Mouse (Mus musculus): ENCODE measurements around the gene Map7.

Gene Map7

DNA sequence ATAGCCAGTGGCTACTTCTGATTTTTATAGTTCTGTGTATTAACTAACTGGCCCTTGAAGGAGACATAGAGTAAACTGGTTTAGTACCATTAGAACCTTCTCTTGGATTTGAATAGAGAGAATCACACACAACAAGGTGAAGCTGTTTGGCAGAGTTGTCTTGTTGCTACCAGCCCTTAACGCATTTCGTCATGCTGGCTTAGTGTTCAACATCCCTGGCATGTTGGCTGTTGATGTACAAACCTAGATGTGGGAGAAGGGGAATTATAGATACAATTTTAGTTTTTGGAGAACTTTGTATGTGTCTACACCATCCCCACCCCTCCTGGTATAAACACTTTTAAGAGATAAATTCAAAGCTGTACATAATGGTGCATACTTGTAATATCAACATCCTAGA lies 37.5 kb downstream of the Map7 start:
- no peak for DNase-seq (ENCODE audit: low spot score)

DNA sequence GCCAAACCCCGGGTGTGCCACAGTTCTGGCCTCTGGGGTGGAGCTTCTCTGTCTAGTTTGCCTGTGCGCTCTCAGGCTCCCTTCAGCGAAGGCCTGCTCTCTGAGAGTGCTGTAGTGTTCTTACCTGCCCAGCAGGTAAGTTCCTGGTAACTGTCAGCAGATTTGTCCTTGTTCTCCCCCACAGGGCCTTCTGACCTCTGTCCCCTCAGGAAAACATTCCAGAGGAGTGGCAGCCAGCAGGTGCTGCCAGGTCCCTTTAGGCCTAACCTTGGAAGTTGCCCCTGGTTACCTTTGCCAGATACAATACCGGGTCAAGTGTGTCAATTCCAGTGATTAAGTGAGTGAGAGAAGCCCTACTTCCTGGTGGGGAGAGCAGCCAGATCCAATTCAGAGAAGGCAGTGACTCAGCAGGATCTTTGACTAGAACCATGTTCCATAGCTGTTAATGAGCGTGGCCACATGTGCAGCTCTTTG lies 38.6 kb downstream of the Map7 start:
- DNase-seq (ENCODE audit: low spot score): no peak

DNA sequence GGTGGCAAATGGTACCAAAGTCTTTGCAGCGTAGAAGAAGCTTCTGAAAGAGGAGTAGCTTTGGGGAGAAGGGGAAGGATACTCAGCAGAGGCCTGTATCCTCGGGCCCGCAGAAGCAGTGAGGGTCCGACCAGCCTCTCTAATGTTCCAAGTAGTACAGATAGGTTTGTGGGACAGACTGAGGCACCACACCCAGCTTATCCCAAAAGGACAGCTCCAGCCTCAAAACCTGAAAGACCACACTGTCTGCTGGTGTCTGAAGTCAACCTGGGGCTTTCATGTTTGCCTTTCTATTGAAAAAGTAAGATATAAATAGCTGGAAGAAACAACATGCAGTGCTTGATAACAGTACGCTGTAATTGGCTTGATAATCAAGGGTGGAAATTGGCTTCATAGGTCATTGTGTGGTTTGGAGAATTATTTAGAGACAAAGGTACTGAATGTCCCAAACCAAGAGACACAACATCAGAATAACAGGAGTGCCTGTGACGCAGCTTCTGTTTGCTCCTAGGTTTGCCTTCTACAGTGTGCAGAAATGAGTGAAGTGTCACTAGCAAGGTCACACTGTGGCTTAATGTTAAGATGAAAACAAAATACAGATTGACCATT lies 42.0 kb downstream of the Map7 start:
- DNase-seq (ENCODE audit: low spot score): no peak

DNA sequence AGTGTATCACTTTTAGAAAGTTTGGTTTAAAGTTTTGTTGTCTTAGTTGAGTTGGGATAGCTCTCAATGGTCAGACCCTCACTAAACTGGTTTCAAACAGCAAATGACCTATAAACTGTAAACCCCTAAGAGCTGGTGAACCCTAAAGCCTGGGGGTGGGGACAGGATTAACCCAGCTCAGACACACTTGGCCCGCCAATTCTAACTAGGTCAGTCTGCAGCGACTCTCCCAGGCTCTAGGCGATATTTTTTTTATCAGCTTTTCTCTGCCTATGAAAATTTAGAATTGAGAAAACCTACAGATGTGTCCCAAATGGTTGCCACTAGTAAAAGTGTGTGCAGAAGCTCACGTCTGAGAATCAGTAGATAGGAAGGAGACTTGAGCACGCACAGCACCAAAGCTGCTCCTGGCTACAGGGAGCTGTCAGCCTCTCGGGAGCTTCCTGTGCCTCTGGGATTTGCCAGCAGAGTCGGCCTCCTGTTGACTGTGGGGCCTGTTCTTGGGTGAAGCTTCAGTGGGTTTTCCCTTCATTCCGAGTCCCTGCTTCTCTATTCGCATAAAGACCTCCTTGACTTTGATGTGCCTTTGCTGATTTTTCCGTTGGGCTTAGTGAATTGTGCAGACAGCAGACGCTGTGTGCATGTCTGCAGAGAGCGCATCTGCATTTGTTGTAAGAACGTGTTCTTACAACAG lies 46.7 kb downstream of the Map7 start:
- peak; percentile 30 for DNase-seq (ENCODE audit: low spot score)

DNA sequence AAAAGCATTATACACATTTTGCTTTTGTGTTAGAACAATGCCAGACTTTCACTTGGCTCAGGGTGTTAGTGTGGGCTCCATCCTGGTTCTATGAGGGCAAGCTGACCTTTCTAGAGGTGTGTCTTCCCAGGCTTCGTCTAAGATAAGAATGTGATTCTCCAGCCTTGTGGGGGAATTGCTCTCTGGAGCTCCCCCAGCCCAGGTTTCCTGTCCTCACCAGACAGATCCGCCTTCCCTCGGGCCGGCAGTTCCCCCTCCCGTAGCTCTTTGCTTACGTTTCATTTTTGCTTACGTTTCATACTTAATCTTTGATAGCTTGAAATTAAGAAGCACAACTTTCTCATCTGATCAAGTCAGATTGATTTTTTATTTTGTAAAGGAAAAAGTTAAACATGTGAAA lies 48.8 kb downstream of the Map7 start:
- DNase-seq (ENCODE audit: low spot score): no peak

DNA sequence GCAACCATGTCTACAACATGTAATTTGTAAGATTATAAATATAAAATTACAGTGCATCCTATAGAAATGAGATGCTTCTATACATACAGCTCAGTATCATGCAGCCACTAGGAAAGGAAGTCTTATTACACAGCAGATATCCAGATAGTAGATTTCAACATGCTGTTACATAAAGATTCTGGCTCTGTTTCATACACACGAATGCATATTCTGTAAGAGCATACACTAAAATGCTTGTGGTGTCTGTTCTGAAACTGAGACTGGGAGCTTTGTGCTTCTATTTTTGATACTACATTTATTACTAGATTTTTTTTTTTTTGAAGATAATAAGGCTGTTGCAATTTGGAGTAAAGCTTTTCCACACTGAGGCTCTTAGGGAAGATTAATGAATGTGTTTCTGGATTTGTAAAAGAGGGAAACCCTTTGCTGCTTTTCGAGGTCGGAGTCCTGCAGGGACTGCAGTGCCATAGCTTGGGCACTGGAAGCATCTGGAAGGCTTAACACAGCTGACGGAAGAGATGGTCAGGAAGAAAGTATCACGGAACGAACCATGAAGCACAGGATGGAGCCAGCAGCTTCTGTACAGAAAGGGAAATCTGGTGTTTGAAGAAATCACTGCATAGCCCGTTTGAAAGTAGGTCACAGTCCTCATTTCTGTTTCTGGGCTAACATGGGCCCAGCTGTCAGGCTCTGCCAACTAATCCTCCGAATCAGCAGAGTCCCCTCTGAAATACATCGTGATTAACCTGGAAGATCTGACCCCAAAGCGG lies 50.9 kb downstream of the Map7 start:
- DNase-seq (ENCODE audit: low spot score): no peak

DNA sequence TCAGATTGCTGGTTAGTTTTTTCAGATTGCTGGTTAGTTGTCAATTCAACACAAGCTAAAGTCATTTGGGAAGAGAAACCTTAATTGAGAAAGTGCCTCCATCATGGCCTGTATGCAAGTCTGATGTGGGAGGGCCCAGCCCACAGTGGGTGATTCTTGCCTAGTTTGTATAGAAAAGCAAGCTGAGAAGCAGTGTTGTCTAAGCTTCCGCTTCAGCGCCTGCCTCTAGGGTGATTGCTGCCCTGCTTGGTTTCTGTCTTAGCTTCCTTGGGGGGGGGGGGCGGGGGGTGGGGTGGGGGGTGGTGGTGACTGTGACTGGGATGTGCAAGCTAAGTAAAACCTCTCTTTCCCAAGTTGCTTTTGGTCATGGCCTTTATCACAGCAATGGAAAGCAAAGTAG lies 53.0 kb downstream of the Map7 start:
- no peak for DNase-seq (ENCODE audit: low spot score)

DNA sequence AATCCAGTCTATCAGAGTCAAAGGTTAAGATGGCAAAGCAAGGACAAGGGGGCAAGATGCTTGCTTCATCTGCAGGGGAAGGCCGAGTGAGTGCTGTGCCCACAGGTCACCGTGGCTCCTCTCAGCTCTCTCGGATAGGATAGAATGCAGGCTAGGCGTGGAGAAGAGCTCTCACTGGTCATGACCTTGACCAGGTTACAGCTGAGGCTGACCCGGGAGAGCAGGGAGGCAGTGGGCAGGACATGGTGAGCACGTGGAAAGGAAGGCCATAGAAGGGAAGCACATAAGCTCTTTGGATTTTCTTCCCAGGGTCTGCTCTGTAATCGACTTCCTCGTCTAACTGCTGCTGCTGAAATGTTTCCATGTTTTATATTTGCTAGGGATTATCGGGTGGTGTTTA lies 53.9 kb downstream of the Map7 start:
- DNase-seq (ENCODE audit: low spot score): no peak

DNA sequence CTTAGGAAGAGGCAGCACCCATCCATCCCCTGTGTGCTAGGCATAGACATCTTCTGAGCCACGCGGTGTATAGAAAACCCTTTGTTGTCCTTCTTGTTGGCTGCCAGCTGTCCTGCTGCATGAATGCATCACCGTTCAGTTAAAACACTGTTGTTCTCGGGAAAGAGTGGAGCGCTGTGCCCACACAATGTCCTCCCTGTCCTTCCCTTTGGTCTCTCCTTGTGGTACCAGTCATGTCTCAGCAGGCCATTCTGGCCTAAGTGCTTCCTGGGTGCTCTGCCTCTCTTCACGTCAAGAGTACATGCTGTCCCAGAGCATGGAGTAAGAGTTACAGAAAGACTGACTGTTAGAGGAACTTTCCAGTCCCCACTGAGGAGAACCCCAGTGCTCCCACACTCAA lies 54.5 kb downstream of the Map7 start:
- DNase-seq (ENCODE audit: low spot score): no peak

DNA sequence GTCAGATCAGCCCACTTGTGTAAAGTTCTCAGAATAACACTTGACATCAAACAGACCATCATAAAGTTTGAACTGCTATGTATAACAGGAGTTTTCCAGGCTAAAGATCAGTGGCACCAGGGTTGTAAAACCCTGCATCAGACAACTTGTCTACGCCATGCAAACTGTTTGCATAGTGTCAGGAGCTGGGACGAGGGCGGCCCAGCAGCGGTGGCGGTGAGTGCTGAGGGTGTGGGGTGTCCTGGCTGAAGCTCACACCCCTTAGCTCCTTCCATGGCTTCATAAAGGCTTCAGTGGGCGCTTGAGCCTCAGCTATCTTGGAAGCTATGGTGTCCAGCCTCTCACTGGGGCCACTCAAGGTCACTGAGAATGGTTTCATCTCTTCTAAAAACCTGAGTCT lies 55.2 kb downstream of the Map7 start:
- DNase-seq (ENCODE audit: low spot score): no peak

DNA sequence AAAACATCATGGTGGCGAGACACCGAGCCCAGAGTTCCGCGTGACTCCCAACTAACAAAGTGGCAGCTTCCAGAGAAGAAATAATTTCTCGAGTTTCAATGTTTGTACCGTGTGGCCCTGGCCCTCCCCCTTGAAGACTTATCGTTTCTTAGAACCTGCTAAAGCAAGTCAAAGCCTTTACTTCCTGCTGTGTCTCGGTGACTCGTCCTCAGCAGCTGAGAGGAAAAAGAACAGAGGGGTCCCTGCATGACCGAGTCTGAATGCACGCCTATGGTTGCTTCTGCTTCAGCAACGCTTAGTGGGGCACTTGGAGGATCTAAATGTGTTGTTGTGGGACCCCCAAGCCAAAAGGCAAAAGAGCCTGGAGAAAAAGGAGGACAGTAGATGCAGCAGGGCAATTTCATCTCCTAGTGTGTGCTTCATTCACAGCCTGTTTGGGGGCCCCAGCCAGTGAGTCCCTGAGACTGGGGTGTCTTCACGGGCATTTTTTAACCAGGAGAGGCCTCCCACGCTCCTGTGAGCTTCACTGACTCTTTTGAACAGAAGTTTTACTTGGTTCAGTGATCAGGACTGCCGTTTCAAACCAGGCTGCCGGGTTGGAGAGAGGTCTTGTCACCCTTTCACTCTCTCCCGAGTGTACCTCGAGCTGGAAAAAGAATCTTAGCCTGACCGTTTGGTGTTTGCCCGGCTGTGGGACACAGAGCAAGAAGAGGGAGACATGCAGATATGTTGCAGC lies 56.6 kb downstream of the Map7 start:
- no peak for DNase-seq (ENCODE audit: low spot score)

DNA sequence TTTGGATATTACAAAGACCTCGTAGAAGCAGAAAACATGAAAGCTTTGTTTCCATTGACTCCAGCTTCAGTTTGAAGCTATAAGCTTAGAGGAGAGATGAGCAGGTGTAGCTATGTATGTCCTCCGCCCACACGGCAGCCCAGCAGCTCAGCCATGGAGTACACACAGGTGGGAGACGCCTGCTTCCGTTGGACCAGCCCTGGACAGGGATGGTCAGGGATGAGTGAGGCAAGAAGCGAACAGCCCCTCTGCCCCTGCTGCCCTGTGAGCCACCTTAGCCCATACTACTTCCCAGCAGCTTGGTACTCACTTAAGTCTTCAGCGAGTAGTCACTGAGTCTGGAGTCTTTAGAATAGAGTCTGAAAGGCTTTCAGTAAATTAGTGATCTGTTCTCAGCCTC lies 58.7 kb downstream of the Map7 start:
- DNase-seq (ENCODE audit: low spot score): no peak

DNA sequence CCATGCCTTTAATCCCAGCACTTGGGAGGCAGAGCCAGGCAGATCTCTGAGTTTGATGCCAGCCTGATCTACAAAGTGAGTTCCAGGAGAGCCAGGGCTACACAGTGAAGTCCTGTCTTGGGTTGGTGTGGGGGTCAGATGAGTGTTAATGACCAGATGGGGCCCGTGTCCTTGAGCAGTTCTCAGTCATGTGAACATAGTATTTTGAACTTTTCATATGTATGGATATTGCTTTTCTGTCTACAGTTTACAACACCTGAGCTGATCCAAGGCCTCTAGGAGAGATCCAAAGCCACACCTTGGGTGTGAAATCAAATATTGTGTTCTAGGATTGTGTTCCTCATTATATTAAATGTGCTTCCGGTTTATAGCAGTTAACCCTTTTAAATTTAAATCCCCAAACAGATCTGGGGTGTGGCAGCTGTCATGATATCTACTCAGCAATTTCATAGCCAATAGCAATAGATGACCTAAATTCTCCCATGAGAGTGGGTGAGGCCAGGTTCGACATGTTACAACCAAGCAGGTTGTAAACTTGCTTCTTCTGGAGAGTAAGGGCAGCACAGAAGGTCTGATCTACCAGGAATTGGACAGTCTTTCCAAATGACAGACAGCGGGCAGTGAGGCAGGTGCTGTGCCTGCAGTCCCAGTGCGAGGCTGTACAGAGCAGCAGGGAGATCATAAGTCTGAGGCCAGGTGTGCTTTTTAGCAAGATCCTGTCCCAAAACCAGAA lies 61.5 kb downstream of the Map7 start:
- no peak for DNase-seq (ENCODE audit: low spot score)

DNA sequence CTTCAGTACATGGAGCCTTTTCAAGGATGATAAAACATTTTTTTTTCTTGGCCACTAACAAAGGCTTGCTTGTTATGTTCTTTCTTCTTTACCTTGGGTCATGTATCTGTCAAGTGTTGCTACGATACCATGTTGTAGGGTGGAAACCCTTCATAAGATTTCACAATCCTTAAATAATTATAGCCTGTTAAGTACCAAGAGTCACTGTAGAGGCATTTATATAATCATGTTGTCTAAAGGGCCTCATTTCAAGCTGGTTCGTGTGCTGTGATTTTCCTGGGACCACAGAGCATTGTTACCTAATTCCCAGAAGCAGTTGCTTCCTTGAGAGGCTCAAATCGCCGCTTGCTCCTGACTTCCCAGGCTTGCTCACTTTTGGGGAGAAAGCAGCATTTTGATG lies 66.1 kb downstream of the Map7 start:
- no peak for DNase-seq (ENCODE audit: low spot score)

DNA sequence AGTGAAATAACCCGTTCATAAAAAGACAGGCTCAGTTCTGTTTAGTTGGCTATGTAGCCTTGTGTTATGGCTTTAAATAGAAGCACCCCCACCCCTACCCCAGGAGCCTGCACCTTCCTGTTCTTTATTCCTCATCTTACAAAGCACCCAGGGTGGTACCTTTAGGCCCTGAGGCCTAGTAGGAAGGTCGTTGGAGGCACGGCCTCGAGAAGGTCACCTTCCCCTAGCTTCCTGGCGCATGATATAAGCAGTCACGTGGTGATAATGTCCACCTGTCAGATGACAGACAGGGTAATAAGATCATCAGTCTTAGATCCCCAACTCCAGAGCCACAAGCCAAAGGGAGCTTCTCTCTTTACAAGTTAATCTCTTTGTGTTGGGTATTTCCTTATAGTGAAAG lies 68.7 kb downstream of the Map7 start:
- DNase-seq (ENCODE audit: low spot score): no peak

DNA sequence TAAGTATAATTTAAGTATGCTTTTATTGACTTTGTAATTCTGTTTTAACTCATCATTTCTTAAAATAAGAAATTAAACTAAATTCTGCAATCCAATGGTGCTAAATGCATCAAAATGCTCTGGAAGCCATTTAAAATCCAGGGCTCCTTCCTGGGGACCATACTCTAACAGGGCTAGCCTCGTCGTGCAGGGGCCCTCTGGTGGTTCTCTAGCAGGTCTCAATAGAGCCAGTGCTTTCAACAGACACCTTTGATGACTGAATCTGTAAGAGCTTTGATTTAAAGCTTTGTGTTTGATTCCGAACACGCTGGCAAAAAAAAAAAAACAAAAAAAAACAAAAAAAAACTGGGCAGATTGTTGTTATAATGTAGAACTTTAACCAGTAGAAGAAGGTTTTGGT lies 70.6 kb downstream of the Map7 start:
- DNase-seq (ENCODE audit: low spot score): no peak

DNA sequence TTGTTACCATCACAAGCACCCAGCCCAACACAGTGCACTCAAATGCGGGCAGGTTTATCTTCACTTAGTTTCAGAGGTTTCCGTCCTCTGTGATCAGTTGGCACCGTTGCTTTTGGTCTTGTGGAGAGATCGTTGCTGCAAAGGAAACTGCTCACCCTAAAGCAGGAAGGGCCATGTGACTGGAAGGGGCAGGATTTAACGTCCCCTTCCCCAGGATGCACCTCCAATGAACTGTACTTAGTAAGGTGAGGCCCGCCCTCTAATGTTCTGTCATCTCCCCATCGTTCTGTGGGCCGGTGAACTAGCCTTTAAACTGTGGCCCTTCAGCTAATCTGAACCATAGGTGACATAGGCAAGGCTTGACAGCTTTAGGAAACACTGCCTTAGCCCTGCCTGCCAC lies 71.3 kb downstream of the Map7 start:
- no peak for DNase-seq (ENCODE audit: low spot score)

DNA sequence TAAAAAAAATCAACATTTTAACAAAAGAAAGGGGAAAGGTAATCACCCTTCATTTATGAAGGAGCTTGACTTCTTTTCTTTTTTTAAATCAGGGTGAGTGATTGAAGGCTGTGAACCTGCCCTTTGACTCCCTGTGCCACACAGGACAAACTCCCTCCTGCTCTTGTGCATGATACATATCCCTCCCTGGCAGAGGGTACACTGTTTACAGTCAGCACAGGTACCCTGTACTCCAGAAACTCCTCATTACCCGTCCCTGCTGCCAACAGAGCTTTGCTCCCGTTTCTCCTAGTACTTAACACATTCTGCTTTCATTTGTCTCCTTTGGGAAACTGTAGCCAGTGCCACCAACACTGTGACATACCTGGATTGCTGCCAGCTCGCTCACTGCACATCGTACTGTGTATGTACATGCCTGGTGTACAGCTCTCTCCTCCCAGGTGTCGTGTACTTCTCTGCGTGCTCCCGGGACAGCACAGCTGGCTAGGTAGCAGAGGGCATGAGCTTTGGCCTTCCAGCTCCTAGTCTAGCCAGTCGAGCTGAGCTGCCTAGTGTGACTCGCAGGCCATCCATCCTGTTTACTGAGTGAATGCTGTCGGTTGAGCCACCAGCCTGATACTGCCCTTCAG lies 72.3 kb downstream of the Map7 start:
- DNase-seq (ENCODE audit: low spot score): no peak

DNA sequence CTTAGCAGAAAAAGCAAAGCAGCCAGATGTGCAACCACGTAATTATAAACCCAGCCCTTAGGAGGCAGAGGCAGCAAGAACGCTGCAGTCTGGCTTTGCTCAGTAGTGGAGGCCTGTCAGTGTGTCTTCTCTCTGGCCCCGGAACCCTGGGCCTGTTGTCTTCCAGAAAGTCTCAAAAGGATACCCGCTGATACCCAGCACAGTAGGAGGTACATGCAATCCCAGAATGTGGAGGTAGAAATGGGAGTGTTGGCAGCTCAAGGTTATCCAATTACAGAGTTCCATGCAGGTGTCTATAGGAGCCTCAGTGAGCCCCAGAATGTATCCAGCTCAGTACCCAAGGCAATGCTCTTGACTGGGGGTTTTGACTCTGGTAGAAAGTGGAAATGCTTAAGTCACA lies 73.7 kb downstream of the Map7 start:
- DNase-seq (ENCODE audit: low spot score): no peak

DNA sequence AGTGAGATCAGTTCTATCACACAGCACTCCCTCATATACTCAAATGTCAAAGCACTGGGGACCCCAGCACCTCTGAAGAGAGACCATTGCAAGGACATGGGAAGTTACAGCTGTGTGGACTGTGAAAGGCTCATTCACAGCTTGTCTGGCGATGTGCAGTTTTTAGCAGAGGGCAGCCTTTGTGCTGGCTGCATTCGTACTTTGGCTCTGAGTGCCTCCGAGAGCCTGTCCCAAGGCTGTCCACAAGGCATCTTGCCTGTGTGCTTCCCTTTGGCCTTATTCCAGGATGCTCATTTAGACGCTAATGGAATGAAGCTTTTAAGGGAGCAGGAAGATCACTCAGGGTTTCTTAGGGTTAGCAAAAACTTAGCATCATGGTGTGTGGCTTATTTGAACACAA lies 78.5 kb downstream of the Map7 start:
- DNase-seq (ENCODE audit: low spot score): peak; percentile 74

DNA sequence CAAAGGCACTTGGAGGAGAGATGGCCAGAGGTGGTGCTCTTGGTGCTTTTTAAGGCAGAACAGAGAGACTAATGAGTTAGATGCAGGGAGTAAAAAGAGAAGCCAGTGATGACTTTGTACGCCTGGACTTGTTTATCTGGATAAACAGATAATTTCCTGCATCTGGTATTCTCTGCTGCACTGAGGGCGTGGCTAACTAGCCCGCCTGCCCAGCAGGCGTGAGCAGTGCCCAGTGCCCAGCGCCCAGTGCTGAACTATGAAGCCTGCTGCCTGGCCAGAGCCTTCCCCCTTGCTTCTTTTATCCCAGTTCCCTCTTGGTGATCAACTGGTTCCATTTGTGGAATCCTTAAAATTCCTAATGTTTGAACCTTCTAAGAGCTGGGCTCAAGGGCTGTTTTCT lies 81.8 kb downstream of the Map7 start:
- peak; percentile 81 for DNase-seq (ENCODE audit: low spot score)

DNA sequence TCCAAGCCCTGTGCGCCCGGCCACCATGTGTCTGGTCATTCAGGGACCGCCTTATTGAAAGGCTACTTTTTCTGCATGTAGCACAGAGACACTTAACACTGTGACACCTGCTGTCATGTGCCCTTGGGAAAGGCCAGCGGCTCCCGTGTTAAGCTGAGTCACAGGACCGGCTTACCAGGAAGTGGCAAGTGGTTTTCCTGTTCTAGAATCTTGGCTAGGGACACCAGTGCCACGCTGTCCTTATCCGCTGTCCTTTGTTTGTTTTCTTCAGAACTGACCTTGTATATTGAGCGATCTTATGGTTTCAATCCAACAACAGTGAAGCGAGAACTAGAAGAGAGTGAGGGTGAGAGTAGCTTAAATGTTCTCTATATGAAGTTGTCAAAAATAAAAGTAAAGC lies 85.2 kb downstream of the Map7 start:
- DNase-seq (ENCODE audit: low spot score): no peak

All from MN1 (cell line).